Mouse (Mus musculus) kidney, adult 8-10 months (tissue): ENCODE data around the gene Cwc25.

Source experiments
- DNase-seq, 2 experiments: peaks; one replicate each; pipeline ENCODE4 v3.0.0; 2022

The Cwc25 gene

DNA sequence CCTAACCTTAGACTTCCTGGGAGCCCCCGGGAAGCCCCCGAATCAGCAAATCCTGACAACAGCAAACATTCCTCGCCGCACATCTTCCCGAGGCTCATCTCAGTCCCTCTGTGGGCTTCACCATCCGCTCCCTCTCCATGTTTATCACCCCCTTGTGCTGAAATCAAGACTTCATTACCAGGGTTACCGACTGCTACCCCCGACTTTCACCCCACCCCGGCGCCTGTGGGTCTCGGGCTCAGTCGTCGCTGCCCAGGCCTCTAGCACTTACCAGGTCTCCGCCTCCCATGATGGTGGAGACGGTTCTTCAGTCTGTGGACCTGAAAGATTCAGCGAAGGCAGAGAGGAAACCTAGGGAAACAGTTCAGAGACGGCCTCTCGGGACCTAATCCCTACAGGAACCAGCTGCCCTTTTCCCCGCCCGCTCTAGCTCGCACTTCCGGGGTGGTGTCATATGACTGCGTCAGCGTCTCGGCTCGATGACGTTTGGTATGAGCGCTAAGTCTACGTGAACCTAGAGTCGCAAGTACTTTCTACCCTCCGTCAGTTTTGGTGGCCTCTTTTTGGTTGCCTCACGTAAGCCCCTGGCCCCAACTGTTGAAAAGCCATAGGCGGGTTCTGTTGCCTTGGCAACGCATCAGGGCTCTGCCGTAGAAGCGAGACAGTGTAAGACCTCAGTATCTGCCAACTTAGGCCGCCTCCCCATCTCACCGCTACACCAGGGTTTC lies at the start of gene Cwc25:
TSS of gene Cwc25 (minus strand) at position 403 of the 728 bp plus-strand sequence.
- peak; percentile 93 to 95 for DNase-seq

DNA sequence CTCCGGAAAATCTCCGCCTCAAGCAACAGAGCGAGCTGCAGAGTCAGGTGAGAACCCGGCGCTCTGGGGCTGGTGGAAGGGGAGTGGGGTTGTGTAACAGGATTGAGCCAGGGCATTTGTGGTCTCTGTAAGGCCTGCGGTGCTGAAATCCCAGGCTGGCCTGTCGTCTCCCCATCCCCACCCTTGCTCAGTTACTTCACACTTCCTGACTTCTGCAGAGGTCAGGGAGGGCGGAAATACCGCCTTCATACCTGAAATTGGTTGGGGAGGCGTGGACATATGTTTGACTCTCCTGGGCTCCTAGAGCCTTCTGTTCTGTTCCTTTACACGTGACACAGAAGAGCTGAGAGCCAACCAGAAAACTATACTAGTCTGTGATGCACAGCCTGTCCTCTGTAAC lies 49.4 kb upstream of the Cwc25 start:
- no peak for DNase-seq

DNA sequence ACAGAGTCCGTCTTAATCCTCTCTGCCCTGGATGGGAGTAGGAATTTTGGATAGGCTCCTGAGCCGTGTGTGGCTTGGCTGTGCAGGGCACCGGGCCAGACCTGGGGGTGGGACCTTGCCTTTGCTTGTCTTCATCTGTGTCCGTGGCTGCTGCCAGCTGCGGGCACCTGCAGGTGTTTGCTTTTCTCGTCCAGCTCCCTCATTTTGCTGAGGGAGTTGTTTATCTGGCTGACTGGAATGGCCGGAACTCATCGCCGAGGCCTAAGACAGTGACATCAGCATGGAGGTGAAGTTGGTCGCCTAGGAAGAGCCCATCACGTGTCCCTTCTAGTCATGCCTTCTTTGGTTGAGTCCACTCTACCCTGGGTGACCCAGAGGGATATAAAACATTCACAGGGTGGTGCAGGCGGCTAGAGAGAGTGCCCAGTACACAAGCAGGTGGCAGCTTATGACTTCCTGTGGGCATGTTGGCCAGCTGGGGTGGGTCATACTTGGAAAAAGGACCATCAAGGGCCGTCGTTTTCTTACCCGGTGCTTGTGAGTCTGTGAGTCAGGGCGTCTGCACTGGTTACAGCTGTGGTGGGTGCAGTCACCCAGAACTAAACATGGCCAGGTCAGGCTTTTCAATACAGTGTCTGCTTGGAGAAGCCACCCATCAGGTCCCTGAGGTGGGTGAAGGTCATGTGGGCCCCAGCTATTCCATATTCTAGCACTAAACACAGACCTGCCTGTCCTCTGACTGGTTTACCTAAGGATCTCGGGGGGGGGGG lies 47.6 kb upstream of the Cwc25 start:
- DNase-seq: peak; percentile 79

DNA sequence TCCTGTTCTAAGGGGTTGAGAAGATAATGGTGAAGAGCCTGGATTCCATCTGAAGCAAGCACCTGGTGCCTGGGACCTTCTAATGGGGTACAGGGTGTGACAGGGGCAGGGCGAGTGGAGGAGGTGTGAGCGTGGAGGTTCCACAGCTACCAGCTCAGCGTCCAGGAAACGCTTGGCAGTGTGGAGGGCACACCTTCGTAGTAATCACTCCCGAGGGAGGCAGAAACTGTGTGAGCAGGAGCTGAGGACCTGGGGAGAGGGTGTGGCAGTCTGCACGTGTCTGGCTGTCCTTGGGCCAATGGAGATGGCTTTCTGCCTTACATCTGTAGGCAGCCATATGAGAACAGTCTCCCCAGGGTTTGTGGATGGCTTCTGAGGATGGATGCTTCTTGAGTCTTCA lies 46.7 kb upstream of the Cwc25 start:
- DNase-seq: no peak

DNA sequence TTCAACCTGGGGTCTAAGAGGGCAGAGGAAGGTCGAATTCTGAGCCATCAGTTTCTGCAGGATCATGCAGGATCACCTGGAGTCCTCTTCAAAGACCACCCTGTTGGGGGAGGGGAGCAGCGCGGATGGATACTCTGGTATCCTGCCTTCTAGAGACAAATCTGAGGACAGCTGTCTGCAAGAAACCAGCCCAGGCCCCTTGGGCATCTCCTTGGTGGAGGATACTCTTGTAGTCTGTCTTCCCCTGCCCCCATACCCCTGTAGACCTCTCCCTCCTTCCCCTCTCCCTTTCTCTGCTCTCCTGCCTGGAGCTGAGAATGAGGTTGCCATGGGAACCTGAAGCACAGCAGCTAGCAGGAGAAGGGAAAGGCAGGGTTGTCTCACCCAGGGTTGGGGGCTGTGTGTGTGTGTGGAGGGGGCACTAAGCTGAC lies 46.1 kb upstream of the Cwc25 start:
- no peak for DNase-seq

DNA sequence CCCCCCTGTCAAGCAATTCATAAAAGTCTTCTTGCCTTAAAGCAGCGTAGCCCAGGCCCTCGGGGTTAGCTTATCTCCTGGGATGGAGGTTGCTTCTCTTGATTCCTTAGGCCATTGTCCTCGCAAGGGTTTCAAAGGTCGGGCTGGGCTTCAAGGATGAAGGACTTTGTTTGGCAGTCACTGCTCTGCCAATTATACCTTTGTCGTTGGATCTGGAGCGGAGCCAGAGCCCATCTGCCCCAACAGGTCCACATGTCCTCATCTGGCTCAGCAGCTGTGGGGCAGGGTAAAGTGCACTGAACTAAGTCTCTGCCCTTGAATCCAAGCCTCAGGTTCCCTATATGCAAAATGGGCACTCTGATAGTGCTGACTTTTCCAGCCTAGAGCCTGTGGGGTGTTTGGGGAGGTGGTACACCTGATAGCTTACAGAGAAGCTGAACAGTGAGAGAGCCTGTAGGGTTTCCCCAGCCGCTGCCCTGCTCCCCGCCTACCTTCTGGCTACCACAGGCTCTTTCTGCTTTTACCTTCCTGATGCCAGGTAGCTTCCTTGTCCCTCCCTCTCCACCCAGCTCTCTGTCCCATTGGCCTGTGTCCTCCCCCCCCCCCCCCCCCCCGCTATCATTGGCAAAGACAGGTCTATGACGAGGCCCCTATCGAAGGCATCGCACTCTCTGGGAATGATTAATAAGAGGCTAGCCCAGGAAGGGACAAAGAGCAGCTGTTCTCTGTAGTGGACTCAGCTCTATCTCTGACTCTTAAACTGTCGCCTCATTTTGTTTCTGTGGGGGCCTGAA lies 45.4 kb upstream of the Cwc25 start:
- DNase-seq: peak; percentile 90 to 91

DNA sequence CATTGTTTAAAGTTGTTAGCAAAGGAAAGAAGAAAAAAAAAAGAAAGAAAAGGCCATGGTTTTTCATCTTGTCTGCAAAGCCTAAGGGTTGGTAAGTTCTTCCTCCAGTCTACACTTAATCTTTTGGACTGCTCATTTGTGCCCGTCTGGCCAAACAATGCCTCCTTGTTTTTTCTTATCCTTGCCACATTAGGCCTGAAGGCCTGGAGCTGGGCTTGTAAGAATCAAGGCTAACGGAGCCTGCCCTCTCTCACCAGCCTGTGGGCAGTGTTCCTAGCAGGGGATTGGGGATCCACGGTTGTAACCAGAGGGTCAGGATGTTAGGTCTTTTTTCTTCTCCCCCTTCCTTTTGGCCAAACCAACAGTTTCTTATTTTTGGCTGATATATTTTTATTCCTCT lies 44.6 kb upstream of the Cwc25 start:
- no peak for DNase-seq

DNA sequence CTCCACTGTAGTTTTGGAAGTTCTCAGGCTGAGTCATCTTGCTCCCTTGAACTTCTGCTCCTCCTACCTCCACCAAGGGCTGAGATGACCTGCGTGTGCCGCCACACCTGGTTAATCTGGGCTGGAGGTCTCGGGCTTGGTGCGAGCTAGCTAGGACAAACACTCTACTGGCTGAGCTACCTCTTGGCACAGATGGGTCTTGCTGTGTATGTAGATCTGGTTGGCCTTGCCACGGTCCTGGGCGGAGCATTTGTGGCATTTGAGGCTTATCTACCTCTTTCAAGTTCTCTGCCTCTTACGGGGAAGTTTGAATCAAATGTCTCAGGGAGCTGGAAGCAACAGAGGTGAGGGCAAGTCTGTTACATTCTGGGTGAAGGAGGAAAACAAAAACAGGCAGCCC lies 44.0 kb upstream of the Cwc25 start:
- DNase-seq: peak in 1 of 2 experiments; percentile 51

DNA sequence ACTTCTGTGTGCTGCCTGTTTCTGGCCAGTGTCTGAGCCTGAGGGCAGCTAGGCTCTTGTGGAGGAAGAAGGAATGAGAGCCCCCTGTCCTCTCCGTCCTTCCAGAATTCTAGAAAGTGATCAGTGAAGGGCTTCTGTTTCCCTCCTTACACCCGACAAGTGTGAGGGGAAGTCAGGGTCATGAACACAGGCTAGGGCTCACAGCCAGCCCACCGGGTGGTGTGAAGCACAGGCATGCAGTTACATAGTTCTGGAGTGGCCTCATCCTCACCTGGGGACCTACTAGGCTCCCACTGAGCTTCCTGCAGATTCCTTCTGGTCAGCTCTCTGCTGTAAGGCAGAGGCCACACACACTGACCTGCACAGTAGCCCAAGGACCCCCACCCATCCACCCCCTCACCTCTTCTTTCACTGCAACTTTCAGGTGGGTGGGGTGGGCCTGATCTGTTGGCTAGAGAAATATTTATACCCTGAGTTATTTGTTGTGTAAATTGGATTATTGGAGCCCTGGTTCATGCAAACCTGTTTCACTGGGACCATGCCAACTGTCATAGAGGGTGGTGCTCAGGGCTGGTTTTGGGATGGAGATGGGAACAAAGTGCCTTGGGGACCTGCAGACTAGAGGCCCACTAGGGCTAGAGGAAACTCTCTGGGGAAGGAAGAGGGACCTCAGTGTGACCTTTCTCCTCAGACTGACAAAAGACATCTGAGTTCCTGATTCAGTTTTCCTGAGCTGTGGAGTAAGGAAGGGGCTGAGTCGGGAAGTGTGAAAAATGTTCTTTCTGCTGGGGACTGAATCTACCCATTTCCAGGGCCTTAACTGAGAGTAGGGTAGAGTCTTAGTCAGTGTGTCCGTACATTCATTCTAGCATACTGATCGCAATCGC lies 43.1 kb upstream of the Cwc25 start:
- DNase-seq: no peak

DNA sequence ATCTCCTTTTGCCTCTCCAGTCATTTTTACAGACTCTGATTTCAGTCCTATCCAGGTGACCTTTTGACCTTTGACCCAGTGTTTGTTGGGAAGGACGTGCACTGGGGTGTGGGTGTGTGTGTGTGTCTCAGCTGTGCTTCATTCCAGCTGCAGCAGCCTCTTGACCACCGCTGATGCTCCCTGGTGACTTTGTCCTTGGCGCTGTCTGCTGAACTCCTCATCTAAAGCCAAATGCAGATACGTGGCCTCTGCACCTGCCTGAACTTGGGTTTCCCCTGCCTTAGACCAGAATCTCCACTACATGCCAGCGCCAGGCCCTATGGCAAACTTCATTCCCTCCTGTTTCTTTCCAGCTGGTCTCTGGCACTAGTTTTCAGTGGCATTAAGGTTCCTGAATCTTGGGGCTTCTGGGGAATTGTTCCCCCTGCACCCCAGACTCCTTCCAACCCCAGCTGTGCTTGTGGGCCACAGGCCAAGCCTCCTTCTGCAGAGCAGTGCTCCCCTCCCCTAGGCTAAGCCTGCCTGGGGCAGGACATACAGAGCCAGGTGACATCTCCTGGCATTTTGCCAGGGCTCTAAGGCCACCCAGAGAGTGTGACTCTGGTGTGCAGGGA lies 42.4 kb upstream of the Cwc25 start:
- DNase-seq: peak in 1 of 2 experiments; percentile 46

DNA sequence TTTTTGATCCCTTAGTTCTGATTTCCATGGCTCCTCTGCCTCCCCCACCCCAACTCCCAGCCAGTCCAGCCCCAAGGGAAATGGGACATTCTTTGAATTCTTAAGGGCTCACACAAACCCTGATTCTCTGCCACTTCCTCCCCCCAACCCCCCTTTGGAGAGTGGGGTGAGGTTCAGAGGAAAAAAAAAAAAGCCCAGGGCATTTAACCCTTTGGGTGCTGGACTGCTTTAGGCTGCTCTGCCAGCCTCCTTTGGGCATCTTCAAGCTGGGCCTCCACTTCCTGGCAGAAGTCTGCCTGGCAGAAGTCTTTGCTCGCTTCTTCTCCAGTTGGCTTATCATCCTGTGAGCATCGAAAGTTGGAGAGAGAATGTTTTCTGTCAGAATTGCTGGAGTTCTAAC lies 41.7 kb upstream of the Cwc25 start:
- peak; percentile 57 to 78 for DNase-seq

DNA sequence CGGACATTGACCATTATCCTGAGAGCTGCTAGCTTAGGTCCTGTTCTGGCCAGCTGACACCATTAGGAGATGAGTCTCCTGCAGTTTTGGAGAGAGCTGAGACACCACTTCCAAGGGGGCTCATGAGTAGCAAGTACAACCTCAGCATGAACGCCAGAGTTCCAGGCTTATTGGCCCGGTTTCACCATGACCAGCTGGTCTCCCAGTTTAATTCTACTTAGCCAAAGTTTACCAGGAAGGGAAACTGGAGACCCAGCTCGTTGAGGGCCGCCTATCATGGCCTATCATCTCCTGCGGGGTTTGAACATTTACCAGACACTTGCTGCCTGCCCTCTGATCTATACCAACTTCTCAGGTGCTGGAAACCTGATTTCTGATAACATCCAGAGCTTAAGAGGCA lies 41.3 kb upstream of the Cwc25 start:
- DNase-seq: no peak

DNA sequence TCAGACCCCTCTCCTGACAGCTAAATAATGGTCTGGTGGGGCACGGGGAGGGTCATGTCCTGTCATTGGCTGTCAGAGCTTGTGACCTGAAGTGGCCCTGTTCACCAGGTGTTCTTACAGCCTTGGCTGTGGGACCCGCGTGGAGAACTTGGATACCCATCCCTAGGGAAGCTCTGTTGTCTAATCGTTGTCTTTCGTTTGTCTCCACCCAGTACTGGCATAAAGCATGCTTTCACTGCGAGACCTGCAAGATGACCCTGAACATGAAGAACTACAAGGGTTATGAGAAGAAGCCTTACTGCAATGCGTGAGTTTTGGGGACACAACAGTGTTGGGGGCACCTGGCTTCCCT lies 40.2 kb upstream of the Cwc25 start:
- DNase-seq: no peak

DNA sequence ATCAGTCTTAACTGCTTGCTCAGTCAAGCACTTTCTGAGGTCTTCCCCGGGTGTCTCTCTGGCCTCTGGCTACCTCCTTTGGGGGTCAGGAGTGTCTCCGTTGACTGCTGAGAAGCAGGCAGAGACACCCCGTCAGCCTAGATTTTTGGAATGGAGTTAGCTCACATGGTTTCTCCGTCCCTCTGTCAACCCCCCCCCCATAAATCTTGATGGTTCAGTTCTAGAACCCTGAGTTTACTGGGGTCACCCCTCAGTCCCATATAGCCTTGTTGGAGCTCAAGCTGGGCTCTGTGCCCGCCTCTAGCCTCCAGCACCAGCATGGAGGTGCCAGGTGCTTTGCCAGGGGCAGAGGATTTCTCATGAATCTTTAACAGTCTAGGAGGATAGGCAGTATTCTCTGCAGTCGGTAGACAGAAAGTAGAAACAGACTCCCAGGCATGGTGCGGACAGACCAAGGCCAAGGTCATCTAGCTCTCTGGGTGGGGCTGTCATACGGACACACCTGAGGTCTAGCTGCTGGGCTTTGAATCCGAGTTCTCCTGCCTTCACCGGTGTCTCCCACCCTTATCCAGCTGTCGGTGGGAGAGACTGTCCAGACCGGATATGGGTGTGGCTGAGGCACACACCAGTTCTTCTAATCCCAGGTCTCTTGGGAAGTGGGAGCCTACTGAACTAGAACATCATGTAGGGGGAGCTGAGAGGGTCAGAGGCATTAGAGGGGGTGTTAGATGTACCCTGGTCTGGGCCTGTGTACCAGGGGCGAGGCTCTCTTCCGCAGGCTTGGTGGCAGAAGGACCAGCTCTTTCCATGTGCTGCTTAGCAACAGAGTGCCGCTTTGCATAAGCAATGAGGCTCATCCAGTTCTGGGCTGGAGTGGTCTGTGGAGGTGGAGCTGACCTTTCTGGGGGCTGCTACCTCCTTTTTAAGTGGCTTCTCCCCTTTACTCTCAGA lies 39.6 kb upstream of the Cwc25 start:
- DNase-seq: peak in 1 of 2 experiments; percentile 43

DNA sequence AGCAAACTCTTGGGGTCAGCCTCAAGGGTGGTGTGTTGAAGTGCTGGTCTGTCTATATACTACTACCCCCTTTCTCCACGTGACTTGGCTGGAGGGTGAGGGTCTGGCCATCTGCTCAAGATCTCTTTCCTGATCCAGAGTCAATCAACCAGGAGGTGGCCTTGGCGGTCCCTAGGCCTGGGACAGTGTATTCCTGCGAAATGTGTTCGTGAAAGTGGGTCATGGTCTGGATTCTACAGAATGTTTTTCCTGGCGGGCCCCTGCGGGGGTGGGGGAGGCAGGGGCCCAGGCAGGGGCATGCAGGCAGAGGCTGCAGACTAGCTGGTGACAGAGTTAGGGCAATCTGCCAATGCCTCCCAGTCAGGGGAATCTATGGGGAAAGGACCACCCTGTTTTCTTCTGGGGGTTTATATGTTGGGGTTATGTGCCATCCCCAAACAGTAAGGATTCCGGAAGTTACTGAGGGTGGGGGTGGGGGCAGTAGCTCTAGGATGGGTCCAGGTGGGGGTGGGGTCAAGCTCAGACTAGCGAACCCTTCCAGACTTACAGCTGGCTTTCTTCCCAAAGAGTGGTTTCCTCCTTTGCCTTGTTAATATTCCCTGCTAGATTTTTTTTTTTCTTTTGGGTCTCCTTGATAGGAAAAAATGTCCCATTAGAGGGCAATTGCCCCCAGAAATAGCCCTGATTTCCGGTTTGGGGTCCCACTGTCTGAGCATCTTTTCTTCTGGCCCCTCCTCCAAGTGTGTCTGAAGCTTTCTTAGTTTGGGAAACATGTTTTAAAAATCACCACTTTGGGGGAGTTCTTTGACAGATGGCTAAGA lies 38.7 kb upstream of the Cwc25 start:
- DNase-seq: no peak

DNA sequence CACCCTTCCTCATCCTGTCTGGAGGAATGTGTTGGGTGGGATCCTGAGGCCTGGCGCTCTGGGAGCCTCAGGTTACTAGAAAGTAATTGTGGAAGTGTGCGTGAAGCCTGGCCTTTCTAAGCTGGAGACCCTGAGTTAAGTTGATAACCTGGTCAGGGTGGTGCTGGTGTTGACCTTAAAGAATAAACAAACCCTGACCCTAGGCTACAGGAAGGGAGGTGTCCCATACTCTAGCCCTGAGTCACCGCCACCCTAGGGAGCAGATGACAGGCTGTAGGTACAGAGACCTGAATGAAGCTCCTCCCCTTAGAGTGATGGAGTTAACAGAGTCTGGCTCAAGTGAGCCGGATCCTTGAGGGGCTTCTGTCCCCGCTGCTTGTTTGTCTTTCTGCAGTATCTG lies 37.5 kb upstream of the Cwc25 start:
- no peak for DNase-seq

DNA sequence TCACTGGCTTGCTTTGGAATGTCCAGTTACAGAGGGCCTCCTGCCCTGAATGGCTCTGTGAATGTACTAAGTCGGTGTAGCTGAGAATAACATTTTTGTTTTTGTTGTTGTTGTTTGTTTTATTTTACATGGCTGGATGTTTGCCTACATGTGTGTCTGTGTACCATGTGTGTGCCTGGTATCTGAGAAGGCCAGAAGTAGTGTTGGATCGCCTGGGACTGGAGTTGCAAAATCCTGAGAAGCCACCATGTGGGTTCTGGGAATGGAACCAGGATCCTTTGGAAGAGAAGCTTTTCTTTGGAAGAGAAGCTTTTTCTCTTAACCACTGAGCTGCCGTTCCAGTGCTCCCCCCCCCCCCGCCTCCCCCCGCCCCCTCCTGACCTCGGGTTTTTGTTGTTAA lies 36.1 kb upstream of the Cwc25 start:
- DNase-seq: no peak

DNA sequence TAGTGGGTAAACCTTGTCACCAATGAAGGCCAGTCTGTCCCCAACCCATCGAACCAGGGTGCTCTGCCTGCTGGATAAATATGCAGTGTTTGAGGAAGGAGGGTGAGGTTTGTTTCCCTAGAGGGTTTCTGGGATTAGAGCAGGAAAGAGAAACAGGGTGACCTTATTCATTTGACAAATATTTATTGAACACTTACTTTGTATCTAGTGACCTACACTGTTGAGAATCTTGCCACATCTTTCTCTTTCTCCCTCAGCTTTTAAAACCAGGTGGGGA lies 35.8 kb upstream of the Cwc25 start:
- DNase-seq: no peak

DNA sequence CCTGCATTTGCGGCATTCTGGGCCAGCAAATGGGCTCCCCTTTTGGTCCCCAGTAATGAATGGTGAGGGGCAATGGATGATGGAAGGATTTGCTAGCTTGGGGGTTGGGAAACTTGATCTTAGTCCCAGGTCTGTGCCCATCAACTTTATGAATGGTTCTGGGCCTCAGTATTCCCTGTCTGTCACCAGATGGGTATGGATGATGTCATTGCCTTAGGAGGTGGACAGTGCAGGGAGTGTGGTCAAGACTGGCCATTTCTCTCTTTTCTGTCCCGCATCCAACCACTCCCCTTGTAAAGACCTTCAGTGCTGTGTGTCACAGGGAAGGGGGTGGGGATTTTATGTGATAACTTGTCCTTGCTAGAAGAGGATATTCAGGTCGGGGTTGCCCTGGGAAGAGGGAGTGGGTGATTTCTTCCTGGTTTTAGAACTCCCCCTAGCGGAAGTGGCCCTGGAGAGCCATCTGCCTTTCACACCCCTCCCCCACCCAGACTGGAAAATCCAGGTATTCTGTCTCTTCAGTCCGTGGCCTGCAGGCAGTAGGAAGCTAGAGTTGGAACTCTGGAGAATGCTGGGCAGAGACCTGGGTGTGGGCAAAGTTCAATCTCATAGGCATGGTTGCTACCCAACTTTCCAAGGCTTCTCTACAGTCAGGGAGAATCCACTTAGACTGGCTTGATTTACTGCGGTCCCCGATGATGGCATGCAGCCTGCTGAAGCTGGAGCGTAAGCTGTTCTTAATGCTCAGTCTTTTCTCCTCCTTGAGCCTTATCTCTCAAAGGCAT lies 35.2 kb upstream of the Cwc25 start:
- DNase-seq: peak; percentile 80
